Mouse (Mus musculus): ENCODE data around the gene Phc1. TPM values are rescaled to one million over a fixed set of nuclear protein-coding genes. Genes with fewer than 3 reads are reported as not detected.

The Phc1 gene
- total and polyA plus RNA-seq, 2 experiments from 2014 or later, result 24.6 to 75.7 TPM

- no peak for TF ChIP-seq CTCF (IDR thresholded peaks at IDR 0.05; ENCODE audit: low read depth)
Measured at GRCm38 (mm10) chr6:122310187-122310820, 30.1 kb downstream of the Phc1 start.

GRCm38 (mm10) chr6:122309446-122309960 is 30.9 kb downstream of the Phc1 start:
- TF ChIP-seq CTCF (IDR thresholded peaks at IDR 0.05; ENCODE audit: low read depth), result no peak
- ATAC-seq (no peak), DNase-seq (no peak)
- Histone ChIP-seq H3K27me3 (ENCODE audit: insufficient read depth, low read length) (no peaks in the 10 kb centered on the region), H3K9me3 (ENCODE audit: low read length) (no peaks in the 10 kb centered on the region), H3K4me1 (ENCODE audit: insufficient read depth) (peaks cover 11% of the 10 kb centered on the region), H3K4me3 (ENCODE audit: low read depth, low read length) (peak overlapping the region; percentile 79), H3K36me3 (ENCODE audit: insufficient read depth) (peaks cover 21% of the 10 kb centered on the region), H3K27ac (ENCODE audit: low read depth, low read length) (peak overlapping the region; percentile 66), H3K9ac (peak overlapping the region; percentile 79), H3K4me2 (ENCODE audit: low read depth) (peak overlapping the region; percentile 84)
- WGBS, result 13% methylated on average over 11 of the region's 11 CpGs

More at GRCm38 (mm10) chr6:122310187-122310820, 30.1 kb downstream of the Phc1 start:
- Histone ChIP-seq H3K27ac (ENCODE audit: low read depth, low read length) (no peak overlapping the region), H3K9ac (no peak overlapping the region), H3K27me3 (ENCODE audit: insufficient read depth, low read length) (no peaks in the 10 kb centered on the region), H3K9me3 (ENCODE audit: low read length) (no peaks in the 10 kb centered on the region), H3K4me3 (ENCODE audit: low read depth, low read length) (no peak overlapping the region; the same call in 1 of the 2 replicates), H3K36me3 (ENCODE audit: insufficient read depth) (peaks cover 28% of the 10 kb centered on the region), H3K4me2 (ENCODE audit: low read depth) (peak overlapping the region; percentile 84; the same call in 1 of the 2 replicates), H3K4me1 (ENCODE audit: insufficient read depth) (peaks cover 11% of the 10 kb centered on the region)
- ATAC-seq (no peak), DNase-seq (no peak)
- 81% methylated on average over 5 of the region's 5 CpGs for WGBS

- Histone ChIP-seq H3K27me3 (ENCODE audit: insufficient read depth, low read length) (no peaks in the 10 kb centered on the region), H3K4me2 (ENCODE audit: low read depth) (peak within 1 kb of the TSS; percentile 84), H3K4me3 (ENCODE audit: low read depth, low read length) (peak within 1 kb of the TSS; percentile 79), H3K9ac (peak within 1 kb of the TSS; percentile 79), H3K27ac (ENCODE audit: low read depth, low read length) (peak within 1 kb of the TSS; percentile 66), H3K36me3 (ENCODE audit: insufficient read depth) (peaks cover 13% of the 10 kb centered on the region), H3K9me3 (ENCODE audit: low read length) (no peaks in the 10 kb centered on the region), H3K4me1 (ENCODE audit: insufficient read depth) (peaks cover 11% of the 10 kb centered on the region)
- TF ChIP-seq CTCF (IDR thresholded peaks at IDR 0.05; ENCODE audit: low read depth), result peak; percentile 93
- DNase-seq (peak; percentile 99), ATAC-seq (peak; percentile 98)
- WGBS, result under 1% methylated on average over 49 of the region's 49 CpGs
Measured at GRCm38 (mm10) chr6:122308505-122309393, 31.6 kb downstream of the Phc1 start, which contains the start of gene M6pr. TSS of gene M6pr (plus strand) at chr6:122308720.

- H3K27ac ChIP-seq (ENCODE audit: low read depth, low read length), result peak overlapping the region; percentile 40; the same call in 1 of the 2 replicates
- no peak; the same call in 1 of the 2 replicates for ATAC-seq
- no peak for TF ChIP-seq CTCF (IDR thresholded peaks at IDR 0.05; ENCODE audit: low read depth)
Measured at GRCm38 (mm10) chr6:122308136-122308504, 32.2 kb downstream of the Phc1 start.

GRCm38 (mm10) chr6:122306707-122307106 is 33.7 kb downstream of the Phc1 start:
- Histone ChIP-seq H3K9me3 (ENCODE audit: low read length) (no peaks in the 10 kb centered on the region), H3K9ac (no peak overlapping the region), H3K27me3 (ENCODE audit: insufficient read depth, low read length) (no peaks in the 10 kb centered on the region), H3K36me3 (ENCODE audit: insufficient read depth) (no peaks in the 10 kb centered on the region), H3K4me3 (ENCODE audit: low read depth, low read length) (no peak overlapping the region), H3K4me2 (ENCODE audit: low read depth) (no peak overlapping the region), H3K27ac (ENCODE audit: low read depth, low read length) (no peak overlapping the region), H3K4me1 (ENCODE audit: insufficient read depth) (peaks cover 11% of the 10 kb centered on the region)
- DNase-seq (no peak), ATAC-seq (no peak)
- 82% methylated on average over 4 of the region's 4 CpGs for WGBS
- TF ChIP-seq CTCF (IDR thresholded peaks at IDR 0.05; ENCODE audit: low read depth), result no peak

More at GRCm38 (mm10) chr6:122308136-122308504, 32.2 kb downstream of the Phc1 start:
- peak overlapping the region; percentile 79 for H3K4me3 ChIP-seq (ENCODE audit: low read depth, low read length)
- no peaks in the 10 kb centered on the region for H3K27me3 ChIP-seq (ENCODE audit: insufficient read depth, low read length)
- H3K9ac ChIP-seq, result no peak overlapping the region; the same call in 1 of the 2 replicates
- DNase-seq, result no peak
- H3K9me3 ChIP-seq (ENCODE audit: low read length), result no peaks in the 10 kb centered on the region
- H3K36me3 ChIP-seq (ENCODE audit: insufficient read depth), result peaks cover 7% of the 10 kb centered on the region; the same call in 1 of the 2 replicates
- 74% methylated on average over 6 of the region's 6 CpGs for WGBS
- peak overlapping the region; percentile 84; the same call in 1 of the 2 replicates for H3K4me2 ChIP-seq (ENCODE audit: low read depth)
- peaks cover 11% of the 10 kb centered on the region for H3K4me1 ChIP-seq (ENCODE audit: insufficient read depth)

- ATAC-seq (no peak), DNase-seq (no peak)
- Histone ChIP-seq H3K4me3 (ENCODE audit: low read depth, low read length) (no peak overlapping the region), H3K4me1 (ENCODE audit: insufficient read depth) (peaks cover 11% of the 10 kb centered on the region), H3K4me2 (ENCODE audit: low read depth) (no peak overlapping the region), H3K27ac (ENCODE audit: low read depth, low read length) (no peak overlapping the region), H3K9ac (no peak overlapping the region), H3K36me3 (ENCODE audit: insufficient read depth) (no peaks in the 10 kb centered on the region), H3K27me3 (ENCODE audit: insufficient read depth, low read length) (no peaks in the 10 kb centered on the region), H3K9me3 (ENCODE audit: low read length) (no peaks in the 10 kb centered on the region)
- 81% methylated on average over 12 of the region's 12 CpGs for WGBS
- TF ChIP-seq CTCF (IDR thresholded peaks at IDR 0.05; ENCODE audit: low read depth), result no peak
Measured at GRCm38 (mm10) chr6:122304790-122305555, 35.4 kb downstream of the Phc1 start.

Data from forebrain, postnatal 0 days (tissue).